Mouse (Mus musculus) liver, adult 2 months (tissue): ENCODE measurements around the gene Fgfr2.

Experiments
- CTCF ChIP-seq: fragments of 200-500 bp; IDR thresholded peaks from 2 replicates; pipeline ENCODE4 v1.5.1; 2011; ENCODE audit warnings: low read depth, low read length, control low read depth
- POLR2A ChIP-seq: fragments of 200-500 bp; IDR thresholded peaks from 2 replicates; pipeline ENCODE4 v1.6.1; 2011; ENCODE audit warnings: low read length, control low read depth; ENCODE audit not compliant: insufficient read depth; ENCODE audit errors: extremely low read depth

DNA sequence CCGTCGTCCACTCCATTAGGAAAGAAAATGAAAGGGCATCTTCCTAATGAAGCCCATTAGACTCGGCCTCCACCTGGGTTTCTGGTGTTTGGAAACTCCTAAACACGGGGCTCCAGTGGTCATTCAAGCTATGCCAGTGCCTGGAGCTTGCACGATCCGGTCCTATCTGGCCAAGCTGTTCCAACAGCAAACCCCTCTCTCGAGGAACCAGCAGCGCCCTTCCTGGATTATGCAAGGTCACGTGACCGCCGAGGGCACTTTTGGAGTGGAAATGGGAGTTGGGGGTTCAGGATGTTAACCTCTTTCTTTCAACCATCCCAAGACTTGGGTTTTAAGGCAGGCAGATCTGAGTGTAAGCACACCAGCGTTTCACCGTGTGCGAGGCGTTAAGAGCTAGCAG, 7.3 kb downstream of the Fgfr2 start:
- TF ChIP-seq CTCF (no peak), POLR2A (no peak)
